Mouse (Mus musculus) frontal cortex, postnatal 36 days (tissue): ENCODE measurements at regions not wholly inside any gene's neighbourhood (a gene's known extent, or its start where the extent isn't known, plus 50 kb on each side); places are given as distances from the start of the nearest gene placed in this dataset.

ENCODE experiments used
- DNase-seq, 2 experiments: peaks; one replicate each; pipeline ENCODE4 v3.0.0; 2022; ENCODE audit warnings: low spot score in 2 of 2

GRCm38 (mm10) chr14:25323542-25324484 is 135.2 kb upstream of the Zmiz1 start:
- no peak for DNase-seq

- DNase-seq, result no peak
Measured at GRCm38 (mm10) chr14:25325887-25326286, 133.1 kb upstream of the Zmiz1 start.

GRCm38 (mm10) chr14:25328230-25328629 is 130.8 kb upstream of the Zmiz1 start:
- no peak for DNase-seq

- no peak for DNase-seq
Measured at GRCm38 (mm10) chr14:25334186-25334585, 124.8 kb upstream of the Zmiz1 start.

- DNase-seq, result no peak
Measured at GRCm38 (mm10) chr14:25336875-25337274, 122.1 kb upstream of the Zmiz1 start.

- no peak for DNase-seq
Measured at GRCm38 (mm10) chr14:25338404-25339051, 120.5 kb upstream of the Zmiz1 start.

GRCm38 (mm10) chr14:25340845-25341244 is 118.1 kb upstream of the Zmiz1 start:
- no peak for DNase-seq

- no peak for DNase-seq
Measured at GRCm38 (mm10) chr14:25341848-25342427, 117.0 kb upstream of the Zmiz1 start.

GRCm38 (mm10) chr14:25342865-25343565 is 116.0 kb upstream of the Zmiz1 start:
- DNase-seq, result no peak

- DNase-seq, result no peak
Measured at GRCm38 (mm10) chr14:25345995-25346394, 113.0 kb upstream of the Zmiz1 start.

- DNase-seq, result peak; percentile 70 to 87
Measured at GRCm38 (mm10) chr14:25346813-25347610, 112.0 kb upstream of the Zmiz1 start.

GRCm38 (mm10) chr14:25350282-25350964 is 108.6 kb upstream of the Zmiz1 start:
- peak in 1 of 2 experiments; percentile 51 for DNase-seq

- peak in 1 of 2 experiments; percentile 34 for DNase-seq
Measured at GRCm38 (mm10) chr14:25353804-25354203, 105.2 kb upstream of the Zmiz1 start.

- no peak for DNase-seq
Measured at GRCm38 (mm10) chr14:25354288-25354850, 104.6 kb upstream of the Zmiz1 start.

- DNase-seq, result no peak
Measured at GRCm38 (mm10) chr14:25357805-25358204, 101.2 kb upstream of the Zmiz1 start.

- no peak for DNase-seq
Measured at GRCm38 (mm10) chr14:25359824-25360294, 99.1 kb upstream of the Zmiz1 start.

- DNase-seq, result no peak
Measured at GRCm38 (mm10) chr14:25360726-25361125, 98.3 kb upstream of the Zmiz1 start.

GRCm38 (mm10) chr14:25361129-25361528 is 97.9 kb upstream of the Zmiz1 start:
- no peak for DNase-seq

GRCm38 (mm10) chr14:25362771-25363170 is 96.2 kb upstream of the Zmiz1 start:
- no peak for DNase-seq

GRCm38 (mm10) chr14:25365226-25365800 is 93.7 kb upstream of the Zmiz1 start:
- no peak for DNase-seq
